Mouse (Mus musculus): ENCODE measurements around the gene Rtn4rl1.

DNA sequence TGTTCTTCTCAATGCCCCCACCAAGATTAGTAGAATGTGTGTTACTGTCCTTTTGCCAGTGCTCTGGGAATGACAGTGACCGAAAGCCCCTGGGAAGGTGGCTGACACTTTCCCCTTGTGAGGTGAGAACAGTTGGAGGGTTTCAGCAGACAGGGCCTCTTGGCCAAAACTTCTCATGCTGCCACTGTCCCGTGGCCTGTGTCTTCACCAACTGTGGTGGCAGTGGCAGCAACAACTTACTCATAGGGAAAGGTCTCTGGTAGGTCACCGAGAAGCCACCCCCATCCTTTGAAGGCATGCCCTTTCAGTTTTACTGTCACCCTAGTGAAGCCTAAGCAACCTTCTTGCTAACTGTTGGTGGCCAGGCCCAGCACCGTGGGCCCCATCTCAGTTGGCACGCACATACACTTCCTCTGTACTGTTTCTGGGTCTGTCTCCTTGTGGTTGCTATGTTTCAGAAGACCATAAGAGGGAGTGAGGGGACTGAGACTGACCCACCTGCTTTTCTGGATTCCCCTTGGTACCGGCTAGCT, 39.5 kb upstream of the Rtn4rl1 start:
- no peak for TF ChIP-seq CTCF (IDR thresholded peaks at IDR 0.05; ENCODE audit: insufficient read depth, low read depth, low read length)
- TF ChIP-seq POLR2A (IDR thresholded peaks at IDR 0.05; ENCODE audit: insufficient read depth, low read depth, low read length), result no peak

All from olfactory bulb, adult 2 months (tissue).